Mouse (Mus musculus) gastrocnemius, postnatal 14 days (tissue): Measurements from ENCODE around the gene Cacnb1. TPM values are rescaled to one million over a fixed set of nuclear protein-coding genes. Genes with fewer than 3 reads are reported as not detected.

Experiments
- DNase-seq: peaks from one replicate; pipeline ENCODE4 v3.0.0; 2021; ENCODE audit warnings: mixed read lengths
- intact Hi-C: fragments of 180-260 bp; cut with DNase I; formaldehyde crosslinking; loops from one replicate; pipeline ENCODE4 v1.15.1; 2025; ENCODE audit warnings: low total_unique reads
- total RNA-seq, 2 experiments: library from RNA; stranded (reverse); gene quantifications; 2 replicates each; pipeline ENCODE4 v1.2.3; 2021

Cacnb1 gene
- total RNA-seq, 2 experiments from 2014 or later, result 281 to 311 TPM

- intact Hi-C loops, result no loop called here
- no peak for DNase-seq
Observed at GRCm38 (mm10) chr11:98045596-98045995, 22.8 kb upstream of the Cacnb1 start.

- DNase-seq, result no peak
- intact Hi-C loops, result no loop called here
Observed at GRCm38 (mm10) chr11:98044074-98044473, 21.2 kb upstream of the Cacnb1 start.

GRCm38 (mm10) chr11:98042741-98043140 is 19.9 kb upstream of the Cacnb1 start:
- DNase-seq, result no peak
- intact Hi-C loops, result no loop called here

- no peak for DNase-seq
- intact Hi-C loops, result no loop called here
Observed at GRCm38 (mm10) chr11:98040975-98041374, 18.1 kb upstream of the Cacnb1 start.

- DNase-seq, result no peak
- intact Hi-C loops, result loop anchor here (10.0 kb wide), 1 partner anchor 107 kb away; no protein-coding TSS in a partner anchor
Observed at GRCm38 (mm10) chr11:98037871-98038270, 15.0 kb upstream of the Cacnb1 start.

- intact Hi-C loops, result loop anchor here (2.0 to 10.0 kb wide), 2 partner anchors 39 to 109 kb away; no protein-coding TSS in a partner anchor
- DNase-seq, result peak; percentile 54
Observed at GRCm38 (mm10) chr11:98035977-98036377, 13.1 kb upstream of the Cacnb1 start.

- DNase-seq, result no peak
- intact Hi-C loops, result loop anchor here (2.0 to 10.0 kb wide), 2 partner anchors 40 to 110 kb away; no protein-coding TSS in a partner anchor
Observed at GRCm38 (mm10) chr11:98034840-98035239, 12.0 kb upstream of the Cacnb1 start.

GRCm38 (mm10) chr11:98034061-98034460 is 11.2 kb upstream of the Cacnb1 start:
- no peak for DNase-seq
- intact Hi-C loops, result loop anchor here (2.0 to 10.0 kb wide), 2 partner anchors 41 to 111 kb away; no protein-coding TSS in a partner anchor

GRCm38 (mm10) chr11:98031443-98031770 is 8.6 kb upstream of the Cacnb1 start:
- intact Hi-C loops, result loop anchor here (10.0 kb wide), 1 partner anchor 113 kb away; no protein-coding TSS in a partner anchor
- peak; percentile 69 for DNase-seq

GRCm38 (mm10) chr11:98030701-98031442 is 8.0 kb upstream of the Cacnb1 start:
- DNase-seq, result no peak
- intact Hi-C loops, result loop anchor here (10.0 kb wide), 1 partner anchor 114 kb away; no protein-coding TSS in a partner anchor

GRCm38 (mm10) chr11:98027785-98028184 is 5.0 kb upstream of the Cacnb1 start:
- no peak for DNase-seq
- intact Hi-C loops, result no loop called here

GRCm38 (mm10) chr11:98027297-98027688 is 4.5 kb upstream of the Cacnb1 start:
- intact Hi-C loops, result no loop called here
- no peak for DNase-seq

GRCm38 (mm10) chr11:98026570-98027296 is 3.9 kb upstream of the Cacnb1 start, which contains the start of gene Rpl19:
TSS of gene Rpl19 (plus strand) at chr11:98026710.
- intact Hi-C loops, result no loop called here
- DNase-seq, result peak; percentile 94

- intact Hi-C loops, result no loop called here
- DNase-seq, result no peak
Observed at GRCm38 (mm10) chr11:98026248-98026569, 3.4 kb upstream of the Cacnb1 start.

- intact Hi-C loops, result no loop called here
- DNase-seq, result no peak
Observed at GRCm38 (mm10) chr11:98024516-98024915, 1.7 kb upstream of the Cacnb1 start.

- DNase-seq, result no peak
- intact Hi-C loops, result no loop called here
Observed at GRCm38 (mm10) chr11:98022253-98022554, 630 bp downstream of the Cacnb1 start.

GRCm38 (mm10) chr11:98021565-98022252 is 1.1 kb downstream of the Cacnb1 start:
- intact Hi-C loops, result no loop called here
- peak; percentile 50 for DNase-seq

GRCm38 (mm10) chr11:98021118-98021517 is 1.7 kb downstream of the Cacnb1 start:
- DNase-seq, result peak; percentile 25
- intact Hi-C loops, result no loop called here

GRCm38 (mm10) chr11:98020710-98021109 is 2.1 kb downstream of the Cacnb1 start:
- no peak for DNase-seq

GRCm38 (mm10) chr11:98019883-98020610 is 2.8 kb downstream of the Cacnb1 start:
- intact Hi-C loops, result no loop called here
- DNase-seq, result no peak

More at GRCm38 (mm10) chr11:98020710-98021109, 2.1 kb downstream of the Cacnb1 start:
- intact Hi-C loops, result no loop called here
